Mouse (Mus musculus) layer of hippocampus, postnatal 10 days (tissue): ENCODE data around the gene Ppp3cb. TPM values are rescaled to one million over a fixed set of nuclear protein-coding genes. Genes with fewer than 3 reads are reported as not detected.
"Not testable (repeated sequence)": the region's sequence is repeated elsewhere in the genome, so short reads cannot be mapped to it uniquely, and the experiment has no call there.

Experiments used
- DNase-seq, 2 experiments: peaks; one replicate each; pipeline ENCODE4 v3.0.0; 2021; ENCODE audit warnings: low spot score in 2 of 2
- long read RNA-seq: library from polyadenylated mRNA; stranded (forward); transcript quantifications from one replicate; pipeline ENCODE4 v2.0.0, GENCODE M21; 2023
- total RNA-seq, 2 experiments: library from RNA; stranded (reverse); gene quantifications; 2 replicates each; pipeline ENCODE4 v1.2.3; 2021

Ppp3cb gene
- total RNA-seq = 100 to 1,000 TPM; 397 to 418 TPM
- long read RNA-seq, transcript Ppp3cb-205 (14 exons, 3,298 nt) = minor isoform, 24 of 113 reads
- long read RNA-seq, transcript Ppp3cb-202 (14 exons, 3,831 nt) = major isoform, 30 of 113 reads
- long read RNA-seq, partial matches to known transcripts = 9 of 113 reads
- long read RNA-seq, other reads (novel, unspliced or antisense) = 48 of 113 reads

DNA sequence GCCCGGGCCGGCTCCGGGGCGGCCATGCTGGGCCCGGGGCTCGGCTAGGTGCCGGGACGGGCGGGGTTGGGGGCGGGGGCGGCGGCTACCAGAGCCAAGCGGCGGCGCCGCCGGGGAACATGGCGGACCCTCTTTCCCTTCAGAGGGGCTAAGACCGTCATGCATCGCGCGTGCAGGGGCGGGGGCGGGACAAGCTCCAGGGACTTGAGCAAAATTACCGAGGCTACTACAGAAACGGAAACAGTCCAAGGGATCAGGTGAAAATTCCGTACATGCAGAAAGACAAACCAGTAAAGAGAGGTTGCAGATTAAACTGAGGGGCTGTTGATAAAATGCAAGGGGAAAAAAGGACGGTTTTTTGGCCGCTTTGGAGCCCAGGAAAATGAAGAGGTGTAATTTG is at the start of gene Ppp3cb:
TSS of gene Ppp3cb (minus strand) at position 159 of the 400 bp plus-strand sequence.
- DNase-seq = peak; percentile 70 to 82

GRCm38 (mm10) chr14:20595781-20596180 is 49.4 kb upstream of the Ppp3cb start:
- peak; percentile 40 to 51 for DNase-seq

- DNase-seq = no peak
These were observed 41.1 kb upstream of the Ppp3cb start for GRCm38 (mm10) chr14:20587458-20587857.

DNA sequence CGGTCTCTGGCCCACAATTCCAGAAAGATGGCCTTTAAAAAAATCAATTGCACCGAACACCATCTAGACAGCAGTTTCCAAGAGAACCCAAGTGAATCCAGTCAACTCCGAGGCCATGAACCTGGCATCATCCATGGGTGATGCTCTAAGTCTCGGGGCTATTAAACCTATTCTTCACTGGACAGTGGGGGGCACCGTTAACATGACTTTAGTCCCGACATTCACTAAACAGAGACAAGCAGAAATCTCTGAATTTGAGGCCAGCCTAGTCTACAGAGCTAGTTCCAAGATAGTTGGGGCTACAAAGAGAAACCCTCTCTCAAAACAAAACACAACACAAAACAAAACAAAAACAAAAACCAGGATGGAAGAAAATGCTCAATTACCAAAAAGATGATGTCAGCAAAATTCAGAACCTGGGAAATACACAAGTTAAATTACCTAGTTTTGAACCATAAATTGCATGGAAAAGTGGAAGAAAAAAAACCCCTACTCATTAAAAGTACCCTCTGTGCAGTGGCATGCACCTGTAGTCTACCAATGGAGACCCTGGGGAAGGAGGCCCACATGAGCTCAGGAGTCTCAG is 32.5 kb upstream of the Ppp3cb start:
- no peak for DNase-seq

GRCm38 (mm10) chr14:20576179-20576578 is 29.8 kb upstream of the Ppp3cb start:
- DNase-seq = peak; percentile 83 to 86

GRCm38 (mm10) chr14:20573196-20573595 is 26.8 kb upstream of the Ppp3cb start:
- DNase-seq = not testable (repeated sequence)

DNA sequence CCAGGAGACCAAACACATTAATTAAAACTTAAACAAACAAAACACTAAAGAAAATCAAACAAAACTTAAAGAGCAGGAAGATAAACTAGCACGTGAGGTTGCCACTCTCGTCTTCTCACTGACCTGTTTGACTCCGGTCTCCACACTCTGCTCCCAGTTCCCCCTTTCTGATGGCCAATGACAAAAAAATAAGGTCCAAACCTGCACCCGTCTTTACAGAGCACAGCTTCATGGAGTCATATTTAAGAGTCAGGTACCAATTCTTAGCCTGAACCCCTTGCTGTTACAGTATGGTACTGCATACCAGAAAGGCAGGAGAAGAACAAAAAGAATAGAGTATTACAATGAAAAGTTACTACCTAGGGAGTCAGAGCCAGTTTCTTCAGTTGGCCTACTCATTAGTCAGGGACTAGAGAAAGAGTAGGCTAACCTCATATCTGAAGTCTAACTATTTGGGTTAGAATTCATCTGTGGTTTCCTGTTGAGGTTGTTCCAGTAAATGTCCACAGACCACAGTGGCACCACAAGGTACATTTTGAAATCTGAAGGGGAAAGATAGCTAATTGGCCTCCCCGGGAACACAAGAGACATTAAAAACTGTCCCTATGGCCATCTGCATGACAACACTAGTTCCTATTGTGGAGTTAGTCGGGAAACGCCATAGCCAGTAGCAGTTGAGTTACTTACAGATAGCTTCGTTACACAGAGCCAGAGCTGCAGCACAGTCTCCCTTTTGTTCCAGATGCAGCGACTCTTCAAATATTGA is 19.1 kb upstream of the Ppp3cb start:
- no peak for DNase-seq

GRCm38 (mm10) chr14:20564692-20565091 is 18.3 kb upstream of the Ppp3cb start:
- no peak for DNase-seq

DNA sequence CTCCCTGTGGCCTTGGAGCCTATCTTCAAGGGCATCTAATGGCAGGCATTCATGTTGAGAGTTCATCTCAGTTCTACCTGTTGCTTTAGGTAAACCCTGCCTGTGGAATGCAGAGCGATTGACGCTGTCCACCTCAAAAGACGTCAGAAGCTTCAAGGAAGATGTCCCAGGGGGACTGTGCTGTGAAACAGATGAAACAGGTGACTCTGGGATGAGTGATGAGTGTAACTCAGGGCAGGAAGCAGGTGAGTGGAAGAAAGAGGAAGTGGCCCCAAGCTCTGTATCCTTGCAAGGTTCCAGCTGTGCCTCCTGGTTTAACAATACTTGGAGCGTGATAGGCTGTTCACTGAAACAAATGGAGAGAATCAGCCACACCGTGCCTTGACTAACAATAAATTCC is 15.5 kb upstream of the Ppp3cb start:
- DNase-seq = no peak

DNA sequence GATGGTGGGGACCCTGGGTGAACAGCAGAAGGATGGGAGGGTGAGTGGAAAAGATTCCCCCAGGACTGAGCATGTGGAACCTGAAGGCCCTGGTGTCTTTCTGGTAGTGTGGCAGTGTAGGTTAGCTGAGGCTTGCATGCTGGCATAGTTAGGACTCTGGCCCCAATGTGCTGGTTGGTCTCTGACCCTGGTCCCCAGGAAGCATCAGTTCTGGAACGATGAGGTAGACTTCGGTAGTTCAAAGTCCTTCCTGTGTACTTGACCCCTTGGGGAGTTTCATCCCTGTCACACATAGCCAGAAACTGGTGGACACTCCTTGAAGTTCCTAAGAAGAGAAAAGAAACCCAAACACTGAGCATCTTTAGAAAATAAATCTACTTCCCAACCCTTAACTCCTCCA is 3.8 kb upstream of the Ppp3cb start:
- no peak for DNase-seq

DNA sequence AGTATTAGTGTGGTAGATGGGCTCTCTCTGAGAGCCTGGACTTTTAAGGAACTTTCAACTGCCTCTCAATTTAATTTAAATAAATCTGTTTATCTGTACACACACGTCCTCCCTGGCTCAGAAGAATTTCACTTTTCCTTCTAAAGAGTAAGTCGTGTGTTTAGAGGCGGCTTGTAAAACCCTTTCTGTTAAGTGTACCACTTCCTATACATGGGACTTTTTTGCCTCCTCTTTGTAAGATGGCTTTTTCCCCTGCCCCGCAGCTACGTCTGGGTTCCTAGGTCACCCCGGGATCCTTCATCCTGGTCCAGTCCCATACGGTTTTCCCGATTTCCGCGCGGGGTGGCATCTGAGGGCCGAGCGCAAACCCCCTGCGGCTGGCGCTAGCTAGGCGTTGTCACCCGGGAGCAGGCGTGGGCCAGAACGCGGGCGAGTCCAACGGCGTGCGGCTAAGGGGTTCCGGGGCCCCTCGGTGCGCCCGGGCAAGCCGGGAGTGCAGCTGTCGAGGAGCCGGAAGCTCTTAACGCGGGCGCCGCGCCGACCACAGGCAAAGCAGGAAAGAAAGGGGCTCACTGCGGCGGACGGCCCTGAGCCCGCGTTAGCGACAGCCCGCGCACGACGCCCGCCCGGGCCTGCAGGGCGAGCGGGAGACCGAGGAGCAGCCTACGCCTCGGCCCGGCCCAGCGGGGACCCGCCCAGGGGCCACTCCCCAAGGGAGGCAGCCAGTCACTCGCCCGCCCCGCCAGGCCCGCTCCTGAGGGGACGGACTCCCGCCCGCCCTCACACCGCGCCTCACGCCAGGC is 643 bp downstream of the Ppp3cb start:
- DNase-seq = peak; percentile 79 to 86

DNA sequence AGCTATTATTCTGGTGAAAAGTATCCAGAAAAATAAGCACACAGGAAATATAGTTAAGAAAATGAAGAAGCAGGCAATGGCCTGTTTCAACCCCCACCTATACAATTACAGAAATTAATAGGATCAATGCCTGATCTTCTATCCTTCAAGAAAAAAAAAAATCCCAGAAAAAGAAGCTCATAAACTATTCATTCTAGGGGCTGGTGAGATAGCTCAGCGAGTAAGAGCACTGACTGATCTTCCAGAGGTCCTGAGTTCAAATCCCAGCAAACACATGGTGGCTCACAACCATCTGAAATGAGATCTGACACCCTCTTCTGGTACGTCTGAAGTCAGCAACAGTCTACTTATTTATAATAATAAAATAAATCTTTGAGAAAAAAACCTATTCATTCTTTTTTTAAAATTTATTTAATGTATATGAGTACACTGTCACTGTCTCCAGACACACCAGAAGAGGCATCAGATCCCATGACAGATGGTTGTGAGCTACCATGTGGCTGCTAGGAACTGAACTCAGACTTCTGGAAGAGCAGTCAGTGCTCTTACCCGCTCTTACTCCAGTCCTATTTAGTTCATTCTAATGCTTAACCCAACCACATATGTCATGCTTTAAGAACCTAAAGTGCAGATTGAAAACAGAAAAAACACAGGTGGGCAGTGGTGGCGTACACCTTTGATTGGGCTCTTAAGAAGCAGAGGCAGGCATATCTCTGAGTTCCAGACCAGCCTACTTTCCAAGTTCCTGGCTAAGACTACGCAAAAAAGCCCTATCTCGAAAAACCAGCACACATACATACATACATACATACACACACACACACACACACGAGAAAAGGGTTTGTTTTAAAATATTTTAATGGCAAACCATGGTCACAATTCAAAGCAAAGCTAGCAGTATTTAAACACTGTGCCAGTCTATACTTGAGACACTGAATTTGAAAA is 1.6 kb downstream of the Ppp3cb start:
- DNase-seq = no peak

DNA sequence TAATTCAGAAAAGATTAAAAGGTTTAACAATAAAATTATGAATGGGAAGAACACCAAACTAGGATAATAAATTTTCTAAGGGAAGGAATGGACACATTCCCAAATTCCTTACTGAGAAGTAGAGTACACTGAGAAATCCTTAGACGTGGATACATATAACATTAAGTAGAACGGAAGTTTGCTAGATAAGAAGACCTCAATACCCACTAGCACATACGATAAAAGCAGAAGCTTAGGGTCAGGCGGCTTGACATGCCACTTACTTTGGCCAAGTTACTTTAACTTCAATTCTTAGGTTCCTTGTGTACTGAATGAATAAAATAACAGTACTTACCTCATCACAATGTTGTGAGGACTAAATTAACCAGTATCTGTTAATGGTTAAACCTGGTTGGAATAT is 16.7 kb downstream of the Ppp3cb start:
- DNase-seq = no peak

GRCm38 (mm10) chr14:20520179-20520578 is 26.2 kb downstream of the Ppp3cb start:
- DNase-seq = no peak

GRCm38 (mm10) chr14:20508424-20508823 is 37.9 kb downstream of the Ppp3cb start:
- no peak for DNase-seq

GRCm38 (mm10) chr14:20502966-20503365 is 43.4 kb downstream of the Ppp3cb start:
- DNase-seq = no peak

- DNase-seq = no peak
These were observed 46.4 kb downstream of the Ppp3cb start for GRCm38 (mm10) chr14:20499982-20500381.

- no peak for DNase-seq
These were observed 49.8 kb downstream of the Ppp3cb start, which contains the start of gene Mss51 for GRCm38 (mm10) chr14:20496603-20497002. Mss51 (minus strand) TSS chr14:20496901.

DNA sequence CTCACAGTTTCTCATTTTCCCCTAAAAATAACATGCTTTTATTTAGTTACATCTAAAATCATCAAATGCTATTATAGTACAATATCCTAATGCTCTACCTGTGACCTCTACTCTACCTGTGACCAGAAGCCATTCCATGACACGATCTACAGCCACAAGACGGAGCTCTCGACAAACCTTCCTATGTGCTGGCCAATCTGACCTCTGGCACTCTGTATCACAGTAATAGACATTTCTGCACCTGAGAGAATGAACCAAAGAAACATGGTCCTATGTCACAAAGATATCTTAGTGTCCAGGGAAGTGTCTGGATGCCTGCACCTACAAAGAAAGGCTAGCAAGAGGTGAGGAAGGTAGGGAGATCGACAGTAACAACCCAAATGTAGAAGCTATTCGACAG is 60.3 kb downstream of the Ppp3cb start:
- DNase-seq = no peak

DNA sequence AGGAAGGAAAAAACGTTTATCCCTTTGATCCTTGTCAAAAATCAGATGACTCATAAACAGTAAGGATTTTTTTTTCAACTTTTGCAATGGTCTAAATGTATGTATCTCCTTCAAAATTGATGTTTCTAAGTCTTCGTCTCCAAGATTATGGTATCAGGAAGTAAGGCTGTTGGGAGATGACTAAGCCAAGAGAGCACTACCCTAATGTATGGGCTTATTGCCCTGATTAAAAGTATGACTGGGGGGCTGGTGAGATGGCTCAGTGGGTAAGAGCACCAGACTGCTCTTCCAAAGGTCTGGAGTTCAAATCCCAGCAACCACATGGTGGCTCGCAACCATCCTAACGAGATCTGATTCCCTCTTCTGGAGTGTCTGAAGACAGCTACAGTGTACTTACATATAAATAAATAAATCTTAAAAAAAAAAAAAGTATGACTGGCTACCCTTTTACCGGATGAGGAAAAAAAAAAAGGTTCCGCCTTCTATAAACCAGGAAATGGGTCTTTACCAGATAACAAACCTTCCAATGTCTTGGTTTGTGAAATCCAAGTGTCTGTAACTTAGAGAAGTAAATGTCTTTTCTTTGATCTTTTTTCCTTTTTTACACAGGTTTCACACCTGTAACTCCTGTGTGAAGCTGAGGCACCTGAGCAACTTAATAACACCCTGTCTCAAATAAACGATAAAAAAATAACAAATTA is 64.2 kb downstream of the Ppp3cb start:
- no peak for DNase-seq
